Mouse (Mus musculus) cerebellum, adult 2 months (tissue): ENCODE measurements around the gene R3hdm2.

Source experiments
- CTCF ChIP-seq: fragments of 200-500 bp; IDR thresholded peaks from 2 replicates; pipeline ENCODE4 v1.5.1; 2011; ENCODE audit warnings: low read depth, mild to moderate bottlenecking, control low read depth, low read length, moderate library complexity, borderline replicate concordance; ENCODE audit not compliant: insufficient read depth
- POLR2A ChIP-seq: fragments of 200-500 bp; IDR thresholded peaks from 2 replicates; pipeline ENCODE4 v1.6.1; 2011; ENCODE audit warnings: low read length, control low read depth, borderline replicate concordance; ENCODE audit not compliant: insufficient read depth

- TF ChIP-seq CTCF (no peak), POLR2A (no peak)
Measured at GRCm38 (mm10) chr10:127404701-127405100, 24.6 kb downstream of the R3hdm2 start.
